Mouse (Mus musculus): ENCODE results near the gene Ypel3. TPM values are rescaled to one million over a fixed set of nuclear protein-coding genes. Genes with fewer than 3 reads are reported as not detected.

The Ypel3 gene
- polyA plus RNA-seq, 1 experiment from 2014 or later, result 77.2 TPM

DNA sequence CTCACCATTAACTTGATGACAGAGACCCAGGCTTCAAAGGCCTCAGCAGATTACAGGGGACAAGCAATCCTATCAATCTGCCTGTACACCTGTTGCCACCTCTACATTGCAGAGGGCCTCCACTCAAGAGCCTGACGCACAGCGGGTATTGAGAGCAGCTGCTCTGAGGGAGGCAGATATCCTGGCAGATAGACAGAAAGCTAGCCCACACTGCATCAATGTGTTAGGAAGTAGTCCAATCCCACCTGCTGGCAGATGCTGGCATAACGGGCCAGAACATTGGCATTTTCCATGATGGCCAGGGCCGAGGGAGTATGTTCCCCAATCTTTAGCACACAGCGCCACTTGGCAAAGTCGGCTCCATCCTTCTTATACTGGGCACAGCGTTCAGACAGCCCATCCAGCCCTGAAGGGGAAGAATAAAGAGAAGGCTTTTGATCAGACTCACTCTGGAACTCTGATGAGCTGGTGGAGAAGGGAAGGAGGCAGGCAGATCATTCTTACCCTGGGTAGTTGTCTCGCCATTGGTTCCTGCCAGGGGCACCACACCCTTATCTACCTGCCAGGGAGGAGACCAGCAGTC is 19.7 kb downstream of the Ypel3 start:
- Histone ChIP-seq H3K4me1 (peaks cover 81% of the 10 kb centered on the region), H3K4me2 (peak overlapping the region; percentile 91), H3K9me3 (replicated peaks) (no peaks in the 10 kb centered on the region), H3K4me3 (peak overlapping the region; percentile 77), H3K9ac (peak overlapping the region; percentile 85; the same call in 1 of the 2 replicates), H3K36me3 (peaks cover 41% of the 10 kb centered on the region), H3K27ac (peak overlapping the region; percentile 93), H3K27me3 (replicated peaks) (no peaks in the 10 kb centered on the region)
- no peak for ATAC-seq
- 72% methylated on average over 8 of the region's 8 CpGs for WGBS (ENCODE audit: insufficient replicate concordance)

DNA sequence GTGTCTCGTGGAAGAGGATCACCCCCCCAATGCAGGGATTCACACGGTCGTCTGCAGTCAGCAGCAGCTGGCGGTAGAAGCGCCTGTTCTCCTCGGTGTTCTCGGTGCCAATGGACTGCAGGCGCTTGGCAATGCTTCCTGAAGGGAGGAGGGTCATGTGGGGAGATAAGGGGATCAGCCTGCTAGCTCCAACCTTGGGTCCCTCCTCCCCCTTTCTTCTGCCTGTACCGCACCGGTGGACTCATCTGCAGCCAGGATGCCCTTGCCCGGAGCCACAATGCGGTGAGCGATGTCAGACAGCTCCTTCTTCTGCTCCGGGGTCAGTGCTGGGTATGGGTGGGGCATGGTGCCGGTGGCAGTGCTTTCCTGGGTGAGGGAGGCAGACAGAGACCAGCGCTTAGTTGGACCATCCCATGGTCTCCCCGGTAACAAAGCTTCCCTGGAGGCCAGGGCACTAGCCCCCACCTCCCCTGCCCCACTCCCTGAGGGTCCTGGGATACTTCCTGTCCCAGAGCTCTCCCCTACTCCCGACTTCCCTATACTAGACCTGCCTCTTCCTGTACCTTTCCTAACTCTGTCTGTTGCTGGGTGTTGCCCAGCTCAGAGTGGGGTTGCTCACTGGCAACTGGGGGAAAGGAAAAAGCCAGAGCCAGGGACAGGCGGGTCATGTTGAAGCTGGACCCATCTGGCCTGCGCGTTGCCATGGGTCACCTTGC is 20.8 kb downstream of the Ypel3 start, which contains the start of gene Fam57b:
Gene Fam57b, plus strand, starts transcription at position 258 of the 716 bp plus-strand sequence.
- peak within 1 kb of the TSS; percentile 93 for H3K27ac ChIP-seq
- peaks cover 41% of the 10 kb centered on the region for H3K36me3 ChIP-seq
- H3K4me1 ChIP-seq, result peaks cover 88% of the 10 kb centered on the region
- peak within 1 kb of the TSS; percentile 77 for H3K4me3 ChIP-seq
- H3K9me3 ChIP-seq (replicated peaks), result no peaks in the 10 kb centered on the region
- H3K27me3 ChIP-seq (replicated peaks), result no peaks in the 10 kb centered on the region
- 11% methylated on average over 21 of the region's 21 CpGs for WGBS (ENCODE audit: insufficient replicate concordance)
- ATAC-seq, result no peak
- H3K4me2 ChIP-seq, result peak within 1 kb of the TSS; percentile 91
- peak within 1 kb of the TSS; percentile 85 for H3K9ac ChIP-seq

- peak overlapping the region; percentile 77 for H3K4me3 ChIP-seq
- H3K9me3 ChIP-seq (replicated peaks), result no peaks in the 10 kb centered on the region
- WGBS (ENCODE audit: insufficient replicate concordance), result 1% methylated on average over 40 of the region's 40 CpGs
- H3K27ac ChIP-seq, result peak overlapping the region; percentile 93
- peak overlapping the region; percentile 85 for H3K9ac ChIP-seq
- peaks cover 41% of the 10 kb centered on the region for H3K36me3 ChIP-seq
- peak; percentile 36 for ATAC-seq
- peaks cover 88% of the 10 kb centered on the region for H3K4me1 ChIP-seq
- peak overlapping the region; percentile 91 for H3K4me2 ChIP-seq
- no peaks in the 10 kb centered on the region for H3K27me3 ChIP-seq (replicated peaks)
Observed at GRCm38 (mm10) chr7:126798127-126799049, 21.6 kb downstream of the Ypel3 start.

- peaks cover 36% of the 10 kb centered on the region for H3K36me3 ChIP-seq
- peak overlapping the region; percentile 93 for H3K27ac ChIP-seq
- WGBS (ENCODE audit: insufficient replicate concordance), result under 1% methylated on average over 36 of the region's 36 CpGs
- H3K4me2 ChIP-seq, result peak overlapping the region; percentile 91
- H3K4me1 ChIP-seq, result peaks cover 88% of the 10 kb centered on the region
- peak overlapping the region; percentile 77 for H3K4me3 ChIP-seq
- ATAC-seq, result peak; percentile 93
- peak overlapping the region; percentile 85 for H3K9ac ChIP-seq
- H3K9me3 ChIP-seq (replicated peaks), result no peaks in the 10 kb centered on the region
- no peaks in the 10 kb centered on the region for H3K27me3 ChIP-seq (replicated peaks)
Observed at GRCm38 (mm10) chr7:126799050-126799467, 22.3 kb downstream of the Ypel3 start.

DNA sequence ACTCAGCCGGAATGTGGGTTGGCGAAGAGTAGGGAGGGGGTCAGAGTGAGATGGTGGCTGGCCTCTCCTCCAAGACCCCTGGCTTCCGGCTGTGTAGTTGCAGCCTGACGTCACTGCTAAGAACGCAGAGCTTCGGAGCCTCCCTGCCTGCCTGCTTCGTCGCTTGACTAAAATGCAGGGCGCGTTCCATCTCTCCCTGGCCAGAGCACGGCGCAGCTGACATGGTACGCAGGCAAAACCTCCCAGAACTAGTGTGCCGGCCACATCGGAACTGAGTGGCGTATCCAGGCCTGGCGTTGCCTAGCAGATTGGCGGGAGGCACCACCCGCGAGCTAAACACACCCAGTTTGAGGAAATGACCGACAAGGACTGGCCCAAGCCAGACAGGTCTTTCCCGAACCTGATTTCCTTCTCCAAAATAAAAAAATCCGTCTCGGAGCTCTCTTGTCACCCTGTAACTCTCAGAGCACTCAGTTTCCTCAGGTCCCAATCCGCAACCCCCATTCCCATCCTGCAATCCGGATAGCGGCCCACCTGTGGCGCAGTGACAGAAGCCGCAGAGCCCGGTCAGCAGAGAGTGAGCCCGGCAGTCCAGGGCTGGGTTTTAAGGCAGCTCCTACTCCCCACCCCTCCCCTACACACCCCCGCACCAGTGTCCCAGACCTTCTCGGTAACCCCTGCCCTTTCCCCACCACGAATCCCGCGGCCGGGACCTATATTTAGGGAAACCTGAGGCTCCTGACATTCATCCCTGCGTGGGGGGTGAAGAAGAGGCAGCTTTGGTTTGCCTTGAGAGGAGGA is 22.9 kb downstream of the Ypel3 start:
- no peaks in the 10 kb centered on the region for H3K27me3 ChIP-seq (replicated peaks)
- peak; percentile 79 for ATAC-seq
- H3K9ac ChIP-seq, result peak overlapping the region; percentile 85
- peaks cover 86% of the 10 kb centered on the region for H3K4me1 ChIP-seq
- peaks cover 31% of the 10 kb centered on the region for H3K36me3 ChIP-seq
- WGBS (ENCODE audit: insufficient replicate concordance), result 2% methylated on average over 38 of the region's 38 CpGs
- peak overlapping the region; percentile 93 for H3K27ac ChIP-seq
- H3K4me3 ChIP-seq, result peak overlapping the region; percentile 77
- H3K4me2 ChIP-seq, result peak overlapping the region; percentile 91
- no peaks in the 10 kb centered on the region for H3K9me3 ChIP-seq (replicated peaks)

GRCm38 (mm10) chr7:126800269-126801056 is 23.7 kb downstream of the Ypel3 start:
- Histone ChIP-seq H3K4me3 (peak overlapping the region; percentile 77), H3K36me3 (peaks cover 23% of the 10 kb centered on the region), H3K4me1 (peaks cover 78% of the 10 kb centered on the region), H3K9ac (peak overlapping the region; percentile 85), H3K27me3 (replicated peaks) (no peaks in the 10 kb centered on the region), H3K9me3 (replicated peaks) (no peaks in the 10 kb centered on the region), H3K4me2 (peak overlapping the region; percentile 91), H3K27ac (peak overlapping the region; percentile 93)
- ATAC-seq, result no peak
- WGBS (ENCODE audit: insufficient replicate concordance), result 57% methylated on average over 5 of the region's 5 CpGs

DNA sequence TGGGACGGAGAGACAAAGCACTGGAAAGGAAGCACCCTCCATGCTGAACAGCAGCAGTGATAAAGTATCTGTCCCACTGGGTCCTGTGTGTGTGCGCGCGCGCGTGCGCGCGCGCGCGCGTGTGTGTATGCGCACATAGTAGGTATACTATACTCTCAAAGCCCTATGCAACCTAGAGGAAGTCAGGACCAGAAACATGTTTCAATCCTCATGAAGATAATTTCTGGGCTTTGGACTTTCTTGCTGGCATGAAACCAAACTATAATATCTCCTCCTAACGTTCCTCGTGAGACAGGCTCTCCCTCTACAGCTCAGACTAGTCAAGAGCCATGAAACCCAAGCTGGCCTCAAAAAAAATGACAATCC is 24.3 kb downstream of the Ypel3 start:
- H3K4me2 ChIP-seq, result no peak overlapping the region
- peaks cover 17% of the 10 kb centered on the region for H3K36me3 ChIP-seq
- no peaks in the 10 kb centered on the region for H3K9me3 ChIP-seq (replicated peaks)
- no peak overlapping the region for H3K4me3 ChIP-seq
- H3K27me3 ChIP-seq (replicated peaks), result no peaks in the 10 kb centered on the region
- whole genome bisulfite sequencing (ENCODE audit: insufficient replicate concordance), result 92% methylated on average over 16 of the region's 16 CpGs
- H3K27ac ChIP-seq, result no peak overlapping the region
- no peak for ATAC-seq
- H3K9ac ChIP-seq, result peak overlapping the region; percentile 85; the same call in 1 of the 2 replicates
- H3K4me1 ChIP-seq, result peaks cover 72% of the 10 kb centered on the region

DNA sequence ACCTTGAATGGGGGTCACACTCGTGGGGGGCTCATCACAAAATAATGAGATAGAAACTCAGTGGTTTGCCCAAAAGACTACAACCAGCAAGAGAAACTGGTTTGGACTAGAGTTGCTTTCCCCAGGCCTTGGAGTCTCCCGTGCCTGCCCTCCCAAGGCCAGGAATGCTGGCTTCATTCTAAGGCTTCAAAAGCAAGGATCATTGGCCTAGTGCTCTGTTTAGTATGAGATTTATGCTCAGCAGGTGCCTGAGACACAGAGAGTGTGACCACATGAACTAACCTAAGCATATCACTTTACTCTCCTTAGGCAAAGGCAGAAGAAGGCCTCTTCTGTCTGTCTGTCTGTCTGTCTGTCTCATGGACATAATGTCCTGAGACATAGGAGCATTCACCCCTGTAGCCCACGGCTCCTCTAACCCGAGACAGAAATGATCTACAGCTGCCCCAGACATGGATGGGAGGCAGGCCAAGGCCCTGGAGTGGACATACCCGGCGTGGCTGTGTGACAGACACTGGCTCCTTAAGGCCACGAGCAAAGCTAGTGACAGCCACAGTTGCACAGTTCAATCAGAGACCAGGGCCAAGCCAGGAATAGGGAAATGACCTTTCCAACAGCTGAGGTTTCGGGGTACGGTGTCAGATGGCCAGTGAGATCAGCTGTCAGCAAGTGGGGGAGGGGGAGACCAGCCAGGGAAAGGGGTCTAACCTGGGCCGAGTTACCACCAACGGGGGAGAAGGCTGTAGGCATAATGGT is 25.6 kb downstream of the Ypel3 start:
- H3K27me3 ChIP-seq (replicated peaks), result no peaks in the 10 kb centered on the region
- no peak overlapping the region for H3K27ac ChIP-seq
- WGBS (ENCODE audit: insufficient replicate concordance), result 69% methylated on average over 11 of the region's 11 CpGs
- ATAC-seq, result no peak
- H3K4me2 ChIP-seq, result no peak overlapping the region
- H3K4me3 ChIP-seq, result no peak overlapping the region
- peaks cover 4% of the 10 kb centered on the region for H3K36me3 ChIP-seq
- H3K9ac ChIP-seq, result no peak overlapping the region
- H3K4me1 ChIP-seq, result peaks cover 65% of the 10 kb centered on the region
- no peaks in the 10 kb centered on the region for H3K9me3 ChIP-seq (replicated peaks)

DNA sequence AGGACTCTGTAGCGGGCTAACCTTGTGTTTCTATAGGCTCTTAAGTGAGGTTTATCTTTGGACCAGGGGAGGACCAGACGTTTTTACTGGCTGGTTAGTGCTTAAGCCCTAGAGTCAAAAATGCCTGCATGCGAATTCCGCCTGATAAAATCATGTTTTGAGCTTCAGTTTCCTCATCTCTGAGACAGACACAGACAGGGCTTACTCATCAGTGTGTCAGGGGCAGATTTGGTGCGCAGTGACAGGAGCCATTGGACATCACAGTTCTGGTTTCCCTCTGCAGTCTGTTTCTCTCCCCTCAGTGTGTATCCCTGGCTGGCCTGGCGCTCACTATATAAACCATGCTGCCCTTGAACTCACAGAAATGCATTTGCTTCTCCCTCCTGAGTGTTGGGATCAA is 26.4 kb downstream of the Ypel3 start:
- Histone ChIP-seq H3K4me1 (peaks cover 65% of the 10 kb centered on the region), H3K4me3 (no peak overlapping the region), H3K9ac (no peak overlapping the region), H3K4me2 (no peak overlapping the region), H3K36me3 (no peaks in the 10 kb centered on the region; the same call in 1 of the 2 replicates), H3K27ac (no peak overlapping the region), H3K9me3 (replicated peaks) (no peaks in the 10 kb centered on the region), H3K27me3 (replicated peaks) (no peaks in the 10 kb centered on the region)
- ATAC-seq, result no peak
- 37% methylated on average over 6 of the region's 6 CpGs for WGBS (ENCODE audit: insufficient replicate concordance)

DNA sequence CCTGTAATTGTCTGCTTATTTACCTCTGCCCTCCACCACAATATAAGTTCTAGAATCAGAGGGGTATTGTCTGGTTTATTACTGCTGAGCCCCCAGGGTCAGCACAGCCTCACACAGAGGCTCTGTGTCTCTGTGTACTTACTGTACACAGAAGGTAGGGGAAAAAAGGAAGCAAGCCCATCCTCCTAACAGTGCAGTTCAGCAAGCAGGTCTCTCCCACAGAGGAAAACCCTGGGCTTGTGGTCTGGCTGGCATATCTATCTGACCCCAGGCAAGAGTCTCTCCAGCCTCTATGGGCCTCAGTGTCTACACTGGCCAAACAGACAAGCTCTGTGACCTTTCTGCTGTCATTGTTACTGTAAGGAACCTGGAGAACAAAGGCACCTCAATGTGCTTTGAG is 27.0 kb downstream of the Ypel3 start:
- no peak overlapping the region for H3K4me3 ChIP-seq
- no peaks in the 10 kb centered on the region for H3K27me3 ChIP-seq (replicated peaks)
- H3K9ac ChIP-seq, result no peak overlapping the region
- H3K27ac ChIP-seq, result no peak overlapping the region
- no peaks in the 10 kb centered on the region; the same call in 1 of the 2 replicates for H3K36me3 ChIP-seq
- peaks cover 67% of the 10 kb centered on the region for H3K4me1 ChIP-seq
- ATAC-seq, result no peak
- no peak overlapping the region for H3K4me2 ChIP-seq
- no peaks in the 10 kb centered on the region for H3K9me3 ChIP-seq (replicated peaks)

Data from liver, embryonic 12.5 days (tissue).